Mouse (Mus musculus): Measurements from ENCODE around the gene Ubl5. TPM values are rescaled to one million over a fixed set of nuclear protein-coding genes. Genes with fewer than 3 reads are reported as not detected.

Gene Ubl5
- polyA plus RNA-seq, 1 experiment from 2014 or later, result 578 TPM

- no peaks in the 10 kb centered on the region for H3K4me1 ChIP-seq (replicated peaks; ENCODE audit: control insufficient read depth, insufficient read depth, low read length)
- no peak for TF ChIP-seq CTCF (IDR thresholded peaks at IDR 0.05; ENCODE audit: low read depth)
- no peak overlapping the region for H3K4me3 ChIP-seq (ENCODE audit: low read depth, low read length)
- no peak for ATAC-seq
- 90% methylated on average over 2 of the region's 2 CpGs for WGBS
- H3K4me2 ChIP-seq (replicated peaks; ENCODE audit: low read depth), result no peak overlapping the region
- H3K36me3 ChIP-seq (ENCODE audit: control insufficient read depth, insufficient read depth), result peaks cover 49% of the 10 kb centered on the region
- H3K9me3 ChIP-seq (ENCODE audit: control insufficient read depth), result no peaks in the 10 kb centered on the region
- no peaks in the 10 kb centered on the region for H3K27me3 ChIP-seq (replicated peaks; ENCODE audit: control insufficient read depth, insufficient read depth, low read length)
- H3K27ac ChIP-seq (ENCODE audit: low read depth, low read length), result no peak overlapping the region
- H3K9ac ChIP-seq (ENCODE audit: low read depth, low read length), result no peak overlapping the region
Measured at GRCm38 (mm10) chr9:20663956-20664355, 21.3 kb downstream of the Ubl5 start.

- no peak for TF ChIP-seq CTCF (IDR thresholded peaks at IDR 0.05; ENCODE audit: low read depth)
- WGBS, result 78% methylated on average over 2 of the region's 2 CpGs
Measured at GRCm38 (mm10) chr9:20664366-20664765, 21.7 kb downstream of the Ubl5 start.

GRCm38 (mm10) chr9:20664982-20665637 lies 22.4 kb downstream of the Ubl5 start:
- Histone ChIP-seq H3K27ac (ENCODE audit: low read depth, low read length) (no peak overlapping the region), H3K9me3 (ENCODE audit: control insufficient read depth) (no peaks in the 10 kb centered on the region), H3K9ac (ENCODE audit: low read depth, low read length) (no peak overlapping the region), H3K27me3 (replicated peaks; ENCODE audit: control insufficient read depth, insufficient read depth, low read length) (no peaks in the 10 kb centered on the region), H3K4me2 (replicated peaks; ENCODE audit: low read depth) (no peak overlapping the region), H3K4me1 (replicated peaks; ENCODE audit: control insufficient read depth, insufficient read depth, low read length) (no peaks in the 10 kb centered on the region), H3K4me3 (ENCODE audit: low read depth, low read length) (no peak overlapping the region), H3K36me3 (ENCODE audit: control insufficient read depth, insufficient read depth) (peaks cover 40% of the 10 kb centered on the region)
- 81% methylated on average over 5 of the region's 5 CpGs for WGBS
- TF ChIP-seq CTCF (IDR thresholded peaks at IDR 0.05; ENCODE audit: low read depth), result no peak
- ATAC-seq, result no peak

More at GRCm38 (mm10) chr9:20664366-20664765, 21.7 kb downstream of the Ubl5 start:
- H3K9me3 ChIP-seq (ENCODE audit: control insufficient read depth), result no peaks in the 10 kb centered on the region
- no peak overlapping the region for H3K4me3 ChIP-seq (ENCODE audit: low read depth, low read length)
- no peak for ATAC-seq
- no peaks in the 10 kb centered on the region for H3K4me1 ChIP-seq (replicated peaks; ENCODE audit: control insufficient read depth, insufficient read depth, low read length)
- H3K36me3 ChIP-seq (ENCODE audit: control insufficient read depth, insufficient read depth), result peaks cover 46% of the 10 kb centered on the region
- no peaks in the 10 kb centered on the region for H3K27me3 ChIP-seq (replicated peaks; ENCODE audit: control insufficient read depth, insufficient read depth, low read length)
- H3K27ac ChIP-seq (ENCODE audit: low read depth, low read length), result no peak overlapping the region
- H3K9ac ChIP-seq (ENCODE audit: low read depth, low read length), result no peak overlapping the region
- H3K4me2 ChIP-seq (replicated peaks; ENCODE audit: low read depth), result no peak overlapping the region

GRCm38 (mm10) chr9:20665925-20666324 lies 23.2 kb downstream of the Ubl5 start:
- H3K4me3 ChIP-seq (ENCODE audit: low read depth, low read length), result no peak overlapping the region
- H3K4me2 ChIP-seq (replicated peaks; ENCODE audit: low read depth), result no peak overlapping the region
- no peak for TF ChIP-seq CTCF (IDR thresholded peaks at IDR 0.05; ENCODE audit: low read depth)
- WGBS, result 39% methylated on average over 8 of the region's 8 CpGs
- peaks cover 37% of the 10 kb centered on the region for H3K36me3 ChIP-seq (ENCODE audit: control insufficient read depth, insufficient read depth)
- ATAC-seq, result no peak
- H3K4me1 ChIP-seq (replicated peaks; ENCODE audit: control insufficient read depth, insufficient read depth, low read length), result no peaks in the 10 kb centered on the region
- H3K9me3 ChIP-seq (ENCODE audit: control insufficient read depth), result no peaks in the 10 kb centered on the region
- no peak overlapping the region for H3K9ac ChIP-seq (ENCODE audit: low read depth, low read length)
- no peaks in the 10 kb centered on the region for H3K27me3 ChIP-seq (replicated peaks; ENCODE audit: control insufficient read depth, insufficient read depth, low read length)
- no peak overlapping the region for H3K27ac ChIP-seq (ENCODE audit: low read depth, low read length)

- peaks cover 31% of the 10 kb centered on the region for H3K36me3 ChIP-seq (ENCODE audit: control insufficient read depth, insufficient read depth)
- H3K27ac ChIP-seq (ENCODE audit: low read depth, low read length), result no peak overlapping the region
- WGBS, result 14% methylated on average over 7 of the region's 7 CpGs
- H3K4me1 ChIP-seq (replicated peaks; ENCODE audit: control insufficient read depth, insufficient read depth, low read length), result no peaks in the 10 kb centered on the region
- H3K4me3 ChIP-seq (ENCODE audit: low read depth, low read length), result no peak overlapping the region
- no peak for ATAC-seq
- TF ChIP-seq CTCF (IDR thresholded peaks at IDR 0.05; ENCODE audit: low read depth), result no peak
- no peak overlapping the region for H3K4me2 ChIP-seq (replicated peaks; ENCODE audit: low read depth)
- H3K9me3 ChIP-seq (ENCODE audit: control insufficient read depth), result no peaks in the 10 kb centered on the region
- no peak overlapping the region for H3K9ac ChIP-seq (ENCODE audit: low read depth, low read length)
- H3K27me3 ChIP-seq (replicated peaks; ENCODE audit: control insufficient read depth, insufficient read depth, low read length), result no peaks in the 10 kb centered on the region
Measured at GRCm38 (mm10) chr9:20666510-20667034, 23.9 kb downstream of the Ubl5 start.

- Histone ChIP-seq H3K9me3 (ENCODE audit: control insufficient read depth) (no peaks in the 10 kb centered on the region), H3K4me2 (replicated peaks; ENCODE audit: low read depth) (no peak overlapping the region), H3K4me3 (ENCODE audit: low read depth, low read length) (no peak overlapping the region), H3K27me3 (replicated peaks; ENCODE audit: control insufficient read depth, insufficient read depth, low read length) (no peaks in the 10 kb centered on the region), H3K36me3 (ENCODE audit: control insufficient read depth, insufficient read depth) (peaks cover 18% of the 10 kb centered on the region), H3K9ac (ENCODE audit: low read depth, low read length) (no peak overlapping the region), H3K4me1 (replicated peaks; ENCODE audit: control insufficient read depth, insufficient read depth, low read length) (no peaks in the 10 kb centered on the region), H3K27ac (ENCODE audit: low read depth, low read length) (no peak overlapping the region)
- no peak for TF ChIP-seq CTCF (IDR thresholded peaks at IDR 0.05; ENCODE audit: low read depth)
- WGBS, result 92% methylated on average over 22 of the region's 22 CpGs
- no peak for ATAC-seq
Measured at GRCm38 (mm10) chr9:20668065-20668464, 25.4 kb downstream of the Ubl5 start.

All from intestine, postnatal 0 days (tissue).